Mouse (Mus musculus) MEL (cell line): Measurements from ENCODE around the gene Ehd3. TPM values are rescaled to one million over a fixed set of nuclear protein-coding genes. Genes with fewer than 3 reads are reported as not detected.

Experiments used
- DNase-seq: peaks from one replicate; pipeline ENCODE4 v3.0.0; 2011; ENCODE audit warnings: low read depth, low spot score
- H3K27ac ChIP-seq: 2 replicates; pipeline ENCODE4 v1.5.1; 2012; ENCODE audit warnings: low read depth, mild to moderate bottlenecking, control low read depth, low read length, moderate library complexity; ENCODE audit not compliant: control insufficient read depth
- H3K27me3 ChIP-seq, 2 experiments: fragments of 150-350 bp in 1 of 2; sonication (generic) in 1 of 2; 2 replicates each; pipeline ENCODE4 v1.6.1; 2012; ENCODE audit warnings: low read length in 2 of 2, mild to moderate bottlenecking in 2 of 2, improper control_type of control experiment in 1 of 2, moderate library complexity in 1 of 2; ENCODE audit not compliant: insufficient read depth in 2 of 2, control insufficient read depth in 1 of 2
- H3K36me3 ChIP-seq, 2 experiments: 2 replicates each; pipeline ENCODE4 v1.6.1; 2012 to 2014; ENCODE audit warnings: low read length in 2 of 2, improper control_type of control experiment in 1 of 2, inconsistent platforms in 1 of 2, mild to moderate bottlenecking in 1 of 2; ENCODE audit not compliant: insufficient read depth in 2 of 2, control insufficient read depth in 1 of 2
- H3K4me1 ChIP-seq, 2 experiments: fragments of 150-350 bp in 1 of 2; sonication (generic) in 1 of 2; 2 replicates each; pipeline ENCODE4 v1.6.1; 2012; ENCODE audit warnings: low read length in 2 of 2, improper control_type of control experiment in 1 of 2, mild to moderate bottlenecking in 1 of 2; ENCODE audit not compliant: insufficient read depth in 2 of 2, control insufficient read depth in 1 of 2
- H3K4me3 ChIP-seq, 2 experiments: fragments of 150-350 bp in 1 of 2; sonication (generic) in 1 of 2; 2 replicates each; pipeline ENCODE4 v1.5.1; 2012; ENCODE audit warnings: low read depth in 2 of 2, low read length in 2 of 2, mild to moderate bottlenecking in 2 of 2, moderate library complexity in 2 of 2, control low read depth in 1 of 2, improper control_type of control experiment in 1 of 2; ENCODE audit not compliant: control insufficient read depth in 1 of 2, insufficient read depth in 1 of 2
- H3K79me2 ChIP-seq: 2 replicates; pipeline ENCODE4 v1.6.1; 2012; ENCODE audit warnings: mild to moderate bottlenecking, low read length, moderate library complexity; ENCODE audit not compliant: control insufficient read depth, poor library complexity, insufficient read depth
- H3K9ac ChIP-seq: 2 replicates; pipeline ENCODE4 v1.6.1; 2012; ENCODE audit warnings: low read depth, mild to moderate bottlenecking, control low read depth, low read length, moderate library complexity; ENCODE audit not compliant: control insufficient read depth, poor library complexity, severe bottlenecking
- H3K9me3 ChIP-seq: fragments of 150-350 bp; sonication (generic); replicated peaks from 2 replicates; pipeline ENCODE4 v1.6.1; 2012; ENCODE audit warnings: mild to moderate bottlenecking, low read length, improper control_type of control experiment, moderate library complexity; ENCODE audit not compliant: insufficient read depth
- CHD2 ChIP-seq: IDR thresholded peaks from 2 replicates; pipeline ENCODE4 v1.6.1; 2011; ENCODE audit warnings: low read length, improper control_type of control experiment
- CTCF ChIP-seq, 3 experiments: IDR thresholded peaks in 2 of 3; conservative IDR thresholded peaks in 1 of 3; 2 replicates each; pipeline ENCODE4 v1.5.1; 2011 to 2012; ENCODE audit warnings: low read length in 3 of 3, low read depth in 2 of 3, mild to moderate bottlenecking in 2 of 3, improper control_type of control experiment in 1 of 3, inconsistent platforms in 1 of 3, mixed read lengths in 1 of 3, moderate library complexity in 1 of 3; ENCODE audit not compliant: control insufficient read depth in 1 of 3, insufficient read depth in 1 of 3, poor library complexity in 1 of 3, severe bottlenecking in 1 of 3
- E2F4 ChIP-seq: IDR thresholded peaks from 2 replicates; pipeline ENCODE4 v1.6.1; 2011; ENCODE audit warnings: low read depth, low read length, improper control_type of control experiment, borderline replicate concordance
- ELF1 ChIP-seq: IDR thresholded peaks from 2 replicates; pipeline ENCODE4 v1.6.1; 2014; ENCODE audit warnings: low read depth, mild to moderate bottlenecking, inconsistent platforms, low read length, improper control_type of control experiment, moderate library complexity
- EP300 ChIP-seq, 2 experiments: IDR thresholded peaks; 2 replicates each; pipeline ENCODE4 v1.6.1; 2011; ENCODE audit warnings: improper control_type of control experiment in 2 of 2, low read length in 2 of 2, low read depth in 1 of 2, mild to moderate bottlenecking in 1 of 2
- GABPA ChIP-seq: IDR thresholded peaks from 2 replicates; pipeline ENCODE4 v1.6.1; 2012; ENCODE audit warnings: low read depth, mild to moderate bottlenecking, inconsistent platforms, low read length, improper control_type of control experiment, moderate library complexity
- JUND ChIP-seq: IDR thresholded peaks from 2 replicates; pipeline ENCODE4 v1.6.1; 2011; ENCODE audit warnings: low read depth, mild to moderate bottlenecking, improper control_type of control experiment, low read length
- KAT2A ChIP-seq: conservative IDR thresholded peaks from 2 replicates; pipeline ENCODE4 v1.6.1; 2012; ENCODE audit warnings: low read depth, low read length, improper control_type of control experiment, inconsistent platforms
- MAFK ChIP-seq: IDR thresholded peaks from 2 replicates; pipeline ENCODE4 v1.6.1; 2011; ENCODE audit warnings: low read depth, mild to moderate bottlenecking, low read length, improper control_type of control experiment, borderline replicate concordance
- MAZ ChIP-seq: IDR thresholded peaks from 2 replicates; pipeline ENCODE4 v1.6.1; 2012; ENCODE audit warnings: low read depth, mild to moderate bottlenecking, inconsistent platforms, low read length, improper control_type of control experiment
- MEF2A ChIP-seq: IDR thresholded peaks from 2 replicates; pipeline ENCODE4 v1.6.1; 2014; ENCODE audit warnings: low read depth, mild to moderate bottlenecking, inconsistent platforms, low read length, improper control_type of control experiment; ENCODE audit not compliant: poor library complexity, insufficient replicate concordance, severe bottlenecking; ENCODE audit errors: extremely low read depth
- MYB ChIP-seq: IDR thresholded peaks from 2 replicates; pipeline ENCODE4 v1.6.1; 2011; ENCODE audit warnings: mild to moderate bottlenecking, low read depth, low read length, improper control_type of control experiment
- NELFE ChIP-seq: IDR thresholded peaks from 2 replicates; pipeline ENCODE4 v1.6.1; 2011; ENCODE audit warnings: low read depth, low read length, improper control_type of control experiment
- NRF1 ChIP-seq: IDR thresholded peaks from 2 replicates; pipeline ENCODE4 v1.6.1; 2014; ENCODE audit warnings: low read depth, mild to moderate bottlenecking, inconsistent platforms, low read length, improper control_type of control experiment, moderate library complexity; ENCODE audit not compliant: poor library complexity, insufficient read depth, severe bottlenecking
- POLR2A ChIP-seq, 2 experiments: IDR thresholded peaks; 2 replicates each; pipeline ENCODE4 v1.6.1; 2011 to 2012; ENCODE audit warnings: low read length in 2 of 2, mild to moderate bottlenecking in 2 of 2, control low read depth in 1 of 2, improper control_type of control experiment in 1 of 2, low read depth in 1 of 2, moderate library complexity in 1 of 2; ENCODE audit not compliant: control insufficient read depth in 1 of 2, insufficient read depth in 1 of 2, poor library complexity in 1 of 2
- POLR2AphosphoS2 ChIP-seq: IDR thresholded peaks from 2 replicates; pipeline ENCODE4 v1.6.1; 2011; ENCODE audit warnings: low read length, improper control_type of control experiment
- POLR2AphosphoS5 ChIP-seq: IDR thresholded peaks from 2 replicates; pipeline ENCODE4 v1.6.1; 2012; ENCODE audit warnings: low read depth, borderline replicate concordance, mild to moderate bottlenecking, inconsistent platforms, low read length, moderate library complexity, mixed read lengths
- RAD21 ChIP-seq: IDR thresholded peaks from 2 replicates; pipeline ENCODE4 v1.6.1; 2011; ENCODE audit warnings: mild to moderate bottlenecking, low read depth, low read length, improper control_type of control experiment
- RCOR1 ChIP-seq: IDR thresholded peaks from 2 replicates; pipeline ENCODE4 v1.6.1; 2012; ENCODE audit warnings: low read depth, mild to moderate bottlenecking, inconsistent platforms, low read length, improper control_type of control experiment
- SIN3A ChIP-seq: IDR thresholded peaks from 2 replicates; pipeline ENCODE4 v1.6.1; 2012; ENCODE audit warnings: low read length, improper control_type of control experiment, inconsistent platforms
- TCF12 ChIP-seq: IDR thresholded peaks from 2 replicates; pipeline ENCODE4 v1.6.1; 2014; ENCODE audit warnings: low read depth, mild to moderate bottlenecking, inconsistent platforms, low read length, improper control_type of control experiment, moderate library complexity
- polyA plus RNA-seq, 2 experiments: library from polyadenylated mRNA; stranded (reverse) in 1 of 2; unstranded in 1 of 2; fragments of >175 nt in 1 of 2; fragments of >200 nt in 1 of 2; gene quantifications; 2 replicates each; pipeline versions ENCODE4 v1.2.1 to v1.2.4; 2012; ENCODE audit warnings: low replicate concordance in 2 of 2, low read depth in 1 of 2; ENCODE audit not compliant: insufficient read length in 2 of 2, insufficient read depth in 1 of 2, missing spikeins in 1 of 2
- total RNA-seq: library from RNA; depleted of rRNA; stranded (reverse); fragments of 300-350 nt; gene quantifications from 2 replicates; pipeline ENCODE4 v1.2.3, GENCODE M21; 2012

Ehd3 gene
- total and polyA plus RNA-seq, 3 experiments = 38.7 to 62.9 TPM; not detected in 1

DNA sequence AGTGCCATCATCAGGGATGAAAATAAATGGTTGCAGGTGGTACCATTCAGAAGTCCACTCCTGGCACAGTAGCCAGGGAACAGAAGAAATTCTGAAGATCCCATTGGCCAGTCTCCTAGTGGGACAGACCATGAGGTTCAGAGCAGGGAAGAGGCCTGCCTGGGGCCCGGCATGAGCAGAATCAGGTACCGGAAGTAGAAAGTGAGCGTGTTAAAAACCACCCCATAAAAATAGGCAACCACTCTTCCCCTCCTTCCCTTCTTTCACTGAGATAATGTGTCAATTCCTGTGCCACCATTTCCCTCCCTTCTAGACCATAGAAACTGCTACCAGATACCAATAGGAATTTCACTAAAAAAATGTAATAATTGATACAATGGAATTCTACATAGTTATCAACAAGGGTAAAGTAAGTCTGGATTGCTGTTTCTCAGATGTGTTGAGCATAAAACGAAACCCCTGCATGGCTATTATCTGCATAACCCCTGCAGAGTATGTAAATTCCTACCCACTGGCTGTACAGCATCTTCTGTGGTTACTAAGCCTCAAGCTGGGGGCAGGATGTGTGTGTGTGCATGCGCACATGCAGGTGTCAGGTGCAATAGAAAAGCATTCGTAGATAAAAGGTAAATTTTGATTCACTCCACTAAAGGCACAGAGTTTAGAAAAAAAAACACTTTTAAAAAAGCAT lies 10.7 kb downstream of the Ehd3 start:
- Histone ChIP-seq H3K9ac (no peak overlapping the region), H3K4me3 (no peak overlapping the region), H3K27ac (no peak overlapping the region), H3K36me3 (peaks cover 0 to 4% of the 10 kb centered on the region in 2 experiments; a peak in 2 of 4 replicates), H3K27me3 (no peaks in the 10 kb centered on the region), H3K79me2 (peaks cover 9% of the 10 kb centered on the region; the same call in 1 of the 2 replicates)
- TF ChIP-seq RCOR1 (no peak), JUND (no peak), SIN3A (no peak), NELFE (no peak), POLR2AphosphoS2 (no peak), CHD2 (no peak), CTCF (IDR thresholded peaks at IDR 0.05 in 2 of 3, conservative IDR thresholded peaks at IDR 0.05 in 1 of 3; ENCODE audit: control insufficient read depth in 1 of 3, insufficient read depth in 1 of 3, low read depth in 2 of 3, low read length in 3 of 3, poor library complexity in 1 of 3, severe bottlenecking in 1 of 3) (no peak), E2F4 (no peak), MAZ (no peak)
- TF ChIP-seq, all 39 proteins: peak for 0
- Histone ChIP-seq H3K4me1 (peaks cover 0 to 2% of the 10 kb centered on the region in 2 experiments; a peak in 1 of 4 replicates), H3K9me3 (no peaks in the 10 kb centered on the region)
- DNase-seq = no peak

DNA sequence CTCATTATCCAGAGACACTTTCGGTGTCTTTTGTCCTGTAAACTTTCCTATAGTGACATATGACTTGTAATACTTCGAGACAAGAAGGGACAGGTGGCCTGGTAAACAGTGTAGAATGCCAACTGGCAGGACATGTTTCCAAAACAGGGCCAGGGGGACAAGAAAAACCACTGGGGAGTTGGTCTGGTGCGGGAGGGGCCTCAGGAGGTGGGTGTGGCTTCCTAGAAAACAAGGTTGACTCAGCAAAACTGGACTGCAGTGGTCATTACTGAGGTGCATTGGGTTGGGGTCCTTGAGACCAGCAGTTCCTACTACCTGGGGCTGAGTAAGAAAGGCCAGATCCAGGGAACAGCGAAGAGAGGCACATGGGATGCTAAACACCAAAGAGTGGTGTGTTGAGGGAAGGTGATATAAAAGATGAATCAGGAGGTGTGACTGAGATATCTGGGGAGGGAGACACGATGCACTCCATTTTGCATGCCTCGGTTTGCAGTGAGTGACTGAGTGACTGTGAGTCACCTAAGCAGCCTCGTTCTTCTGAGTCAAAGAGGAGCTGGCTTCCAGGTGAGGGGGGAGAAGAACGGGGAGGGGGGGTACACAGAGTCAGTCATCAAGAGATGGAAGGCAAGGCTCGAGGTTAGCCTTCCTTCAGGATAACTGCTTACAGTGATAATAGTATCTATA lies 13.9 kb downstream of the Ehd3 start:
- Histone ChIP-seq H3K4me3 (no peak overlapping the region), H3K36me3 (peaks cover 7% of the 10 kb centered on the region in 2 experiments), H3K27ac (no peak overlapping the region), H3K79me2 (no peaks in the 10 kb centered on the region; the same call in 1 of the 2 replicates), H3K9me3 (no peaks in the 10 kb centered on the region), H3K9ac (no peak overlapping the region), H3K27me3 (no peaks in the 10 kb centered on the region), H3K4me1 (peaks cover 0 to 11% of the 10 kb centered on the region in 2 experiments; a peak in 3 of 4 replicates)
- DNase-seq = no peak
- TF ChIP-seq RAD21 (no peak), MAFK (no peak), CTCF (IDR thresholded peaks at IDR 0.05 in 2 of 3, conservative IDR thresholded peaks at IDR 0.05 in 1 of 3; ENCODE audit: control insufficient read depth in 1 of 3, insufficient read depth in 1 of 3, low read depth in 2 of 3, low read length in 3 of 3, poor library complexity in 1 of 3, severe bottlenecking in 1 of 3) (no peak), POLR2AphosphoS5 (no peak), MEF2A (no peak), ELF1 (no peak), TCF12 (no peak), NRF1 (no peak), E2F4 (no peak), KAT2A (no peak), NELFE (no peak), MYB (no peak), GABPA (no peak), CHD2 (no peak), JUND (no peak), POLR2A (IDR thresholded peaks at IDR 0.05; ENCODE audit: control insufficient read depth in 1 of 2, insufficient read depth in 1 of 2, low read depth in 1 of 2, low read length in 2 of 2, poor library complexity in 1 of 2) (no peak), EP300 (IDR thresholded peaks at IDR 0.05; ENCODE audit: low read depth in 1 of 2, low read length in 2 of 2) (no peak)
